Mouse (Mus musculus): ENCODE results near the gene Eef2k. TPM values are rescaled to one million over a fixed set of nuclear protein-coding genes. Genes with fewer than 3 reads are reported as not detected.

The Eef2k gene
- 40.4 and 62.0 TPM in 2 replicates for polyA plus RNA-seq (2012; ENCODE audit: low replicate concordance)

DNA sequence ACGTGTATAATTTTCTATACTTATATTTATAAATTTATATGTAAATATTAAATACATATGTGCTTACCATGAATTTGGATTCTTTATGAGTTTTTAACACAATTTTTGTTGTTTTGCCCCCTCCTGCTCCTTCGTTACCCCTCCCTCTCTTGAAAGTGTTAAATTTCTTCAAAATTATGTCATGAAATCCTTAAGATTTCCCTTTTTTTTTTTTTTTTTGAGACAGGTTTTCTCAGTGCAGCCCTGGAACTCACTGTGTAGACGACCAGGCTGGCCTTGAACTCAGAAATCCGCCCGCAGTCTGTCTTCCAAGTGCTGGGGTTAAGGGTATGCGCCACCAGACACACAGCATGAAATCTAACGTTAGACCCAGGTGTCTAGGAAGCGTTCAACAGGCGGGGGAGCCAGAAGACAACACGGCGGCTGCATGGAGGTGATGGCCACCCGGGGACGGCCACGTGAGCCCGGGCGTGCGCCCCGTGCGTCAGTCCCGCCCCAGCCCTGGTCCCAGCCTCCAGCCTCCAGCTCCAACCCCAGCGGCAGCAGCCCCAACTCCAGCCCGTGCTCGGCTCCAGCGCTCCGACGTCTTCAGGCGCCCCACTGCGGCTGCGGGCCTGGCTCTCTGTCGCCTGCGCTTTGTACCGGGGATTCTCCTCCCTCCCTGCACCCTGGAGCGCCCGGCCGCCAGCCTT is at the start of gene Eef2k:
Gene Eef2k, plus strand, starts transcription at position 487 of the 692 bp plus-strand sequence.

DNA sequence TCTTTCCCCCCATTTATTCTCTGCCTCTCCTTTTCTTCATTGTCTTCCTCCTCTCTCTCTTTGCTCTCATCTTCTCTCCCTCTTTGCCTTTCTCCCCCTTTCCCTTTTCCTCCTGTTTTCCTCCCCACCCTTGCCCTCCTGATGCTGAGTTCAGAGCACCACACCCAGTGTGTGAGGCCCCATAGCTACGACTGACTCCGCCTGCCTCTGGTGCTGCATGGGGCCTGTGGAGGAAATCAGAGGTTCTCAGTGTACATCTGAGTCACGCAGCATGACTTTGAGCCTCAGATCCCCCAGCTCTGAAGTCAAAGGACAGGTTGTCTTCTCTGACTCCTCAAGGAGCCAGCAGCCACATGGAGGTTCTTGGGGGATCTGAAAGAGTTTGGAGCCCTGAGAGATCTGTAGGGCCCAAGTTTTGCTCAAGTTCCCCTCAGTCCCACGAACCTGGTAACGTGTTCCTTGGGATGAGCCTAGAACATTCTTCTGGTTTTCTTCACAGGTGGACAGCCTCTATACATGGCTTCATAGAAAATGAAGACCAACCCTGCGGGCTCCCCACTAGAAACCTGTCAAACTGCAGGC is 30.7 kb upstream of the Eef2k start, which contains the start of gene Gm5737:
Gene Gm5737, plus strand, starts transcription at position 532 of the 582 bp plus-strand sequence.

DNA sequence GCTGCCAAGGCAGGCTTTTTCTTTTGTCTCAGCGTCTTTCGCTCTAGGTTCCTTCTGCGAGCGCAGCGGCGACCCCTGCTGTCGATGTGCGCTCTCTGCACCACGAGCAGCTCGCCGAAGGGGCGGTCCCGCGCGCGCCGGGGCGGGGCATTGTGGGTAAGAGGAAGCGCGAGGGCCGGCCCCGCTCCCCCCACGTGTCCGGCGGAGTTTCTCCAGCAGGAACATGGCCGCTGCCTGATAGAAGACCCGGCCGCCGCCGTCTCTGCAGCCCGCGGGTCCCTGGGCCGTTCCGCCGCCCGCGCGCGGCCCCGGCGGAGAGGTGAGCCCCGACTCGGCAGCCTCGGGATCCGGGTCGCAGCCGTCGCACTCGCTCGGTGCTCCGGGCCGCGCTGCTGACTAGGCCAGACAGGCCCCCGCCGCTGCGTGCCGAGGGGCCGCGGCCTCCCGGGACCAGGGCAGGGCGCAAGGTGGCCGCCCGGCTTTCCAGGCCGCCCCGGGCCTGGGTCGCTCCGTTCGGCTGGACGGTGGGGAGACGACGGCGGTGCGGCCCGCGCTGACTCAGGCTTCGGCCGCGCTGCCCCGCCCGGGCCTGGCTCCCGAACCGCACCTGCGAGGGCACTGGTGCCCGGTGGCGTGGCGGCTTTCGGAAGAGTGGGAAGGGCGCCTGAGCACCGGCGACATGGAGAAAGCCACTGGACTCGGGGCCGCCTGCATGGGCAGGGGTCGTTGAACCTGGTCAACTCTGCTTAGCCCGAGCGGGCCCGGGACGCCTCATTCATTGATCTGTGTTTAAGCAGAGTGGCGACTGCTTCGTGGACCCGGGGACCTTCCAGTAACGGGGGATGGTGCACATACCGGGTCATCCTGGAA is 75.2 kb downstream of the Eef2k start, which contains the start of gene Polr3e:
Gene Polr3e, plus strand, starts transcription at position 153 of the 870 bp plus-strand sequence.

Other genes with a start within 250 kb of the Eef2k start
- 3.1 and 14.3 TPM in 2 replicates for gene Uqcrc2, start 207.7 kb upstream of the Eef2k start, polyA plus RNA-seq (2012; ENCODE audit: low replicate concordance)
- gene Pdzd9, start 172.5 kb upstream of the Eef2k start, polyA plus RNA-seq (2012; ENCODE audit: low replicate concordance): not detected in 2 replicates
- 31.5 and 41.5 TPM in 2 replicates for gene Mosmo, start 165.2 kb upstream of the Eef2k start, polyA plus RNA-seq (2012; ENCODE audit: low replicate concordance)
- not detected in 2 replicates for gene Vwa3a, start 103.5 kb upstream of the Eef2k start, polyA plus RNA-seq (2012; ENCODE audit: low replicate concordance)
- not detected in 2 replicates for gene Gm5737, start 30.5 kb upstream of the Eef2k start, polyA plus RNA-seq (2012; ENCODE audit: low replicate concordance)
- 10.3 and 11.5 TPM in 2 replicates for gene Polr3e, start 74.9 kb downstream of the Eef2k start, polyA plus RNA-seq (2012; ENCODE audit: low replicate concordance)
- gene Cdr2, start 139.5 kb downstream of the Eef2k start, polyA plus RNA-seq (2012; ENCODE audit: low replicate concordance): 28.0 and 32.0 TPM in 2 replicates
- not detected in 2 replicates for gene Mfsd13b, start 139.7 kb downstream of the Eef2k start, polyA plus RNA-seq (2012; ENCODE audit: low replicate concordance)
- gene Mettl9, start 191.6 kb downstream of the Eef2k start, polyA plus RNA-seq (2012; ENCODE audit: low replicate concordance): 22.0 and 29.0 TPM in 2 replicates
- 0.64 and 0.70 TPM in 2 replicates for gene Igsf6, start 231.7 kb downstream of the Eef2k start, polyA plus RNA-seq (2012; ENCODE audit: low replicate concordance)
- gene Otoa, start 238.8 kb downstream of the Eef2k start, polyA plus RNA-seq (2012; ENCODE audit: low replicate concordance): 0.07 TPM in 2 replicates

All from leukemia stem cell, adult 10-12 weeks (primary cell).